Mouse (Mus musculus) forebrain, embryonic 13.5 days (tissue): ENCODE data around the gene Hsdl2. TPM values are rescaled to one million over a fixed set of nuclear protein-coding genes. Genes with fewer than 3 reads are reported as not detected.

Experiments
- ATAC-seq: fragments of 200-750 bp; cut with Nextera tagmentation; 2 replicates; pipeline ENCODE4 v1.8.0; 2017
- H3K27ac ChIP-seq: fragments of 300-500 bp; sonication (generic); 2 replicates; pipeline ENCODE4 v1.5.1; 2015; ENCODE audit warnings: inconsistent platforms, mild to moderate bottlenecking, moderate library complexity
- H3K27me3 ChIP-seq: fragments of 300-500 bp; sonication (generic); 2 replicates; pipeline ENCODE4 v1.6.1; 2015; ENCODE audit warnings: mild to moderate bottlenecking, inconsistent platforms
- H3K36me3 ChIP-seq: fragments of 300-500 bp; sonication (generic); 2 replicates; pipeline ENCODE4 v1.6.1; 2015; ENCODE audit warnings: mild to moderate bottlenecking, inconsistent platforms; ENCODE audit not compliant: poor library complexity, severe bottlenecking
- H3K4me1 ChIP-seq: fragments of 300-500 bp; sonication (generic); 2 replicates; pipeline ENCODE4 v1.6.1; 2015; ENCODE audit warnings: inconsistent platforms
- H3K4me2 ChIP-seq: fragments of 300-500 bp; sonication (generic); 2 replicates; pipeline ENCODE4 v1.6.1; 2015; ENCODE audit warnings: inconsistent platforms, mild to moderate bottlenecking, moderate library complexity
- H3K4me3 ChIP-seq: fragments of 300-500 bp; sonication (generic); 2 replicates; pipeline ENCODE4 v1.5.1; 2015; ENCODE audit warnings: mild to moderate bottlenecking, inconsistent platforms
- H3K9ac ChIP-seq: fragments of 300-500 bp; sonication (generic); 2 replicates; pipeline ENCODE4 v1.6.1; 2015; ENCODE audit warnings: mild to moderate bottlenecking, inconsistent platforms
- H3K9me3 ChIP-seq: fragments of 300-500 bp; sonication (generic); replicated peaks from 2 replicates; pipeline ENCODE4 v1.6.1; 2016; ENCODE audit warnings: inconsistent platforms
- WGBS: fragments of 180-500 bp; shearing (Covaris S2); methylation state at CpG from one replicate; pipeline ENCODE4 v1.1.7; 2015; 5-methylcytosine and 5-hydroxymethylcytosine counted together
- polyA plus RNA-seq: library from polyadenylated mRNA; unstranded; fragments of >200 nt; fragmentation: Nextera tagmentation; extraction: Ambion mirVana; gene quantifications from 2 replicates; pipeline ENCODE4 v1.2.1, GENCODE M21; 2015

Gene Hsdl2
- polyA plus RNA-seq, 1 experiment from 2014 or later: 24.0 TPM

DNA sequence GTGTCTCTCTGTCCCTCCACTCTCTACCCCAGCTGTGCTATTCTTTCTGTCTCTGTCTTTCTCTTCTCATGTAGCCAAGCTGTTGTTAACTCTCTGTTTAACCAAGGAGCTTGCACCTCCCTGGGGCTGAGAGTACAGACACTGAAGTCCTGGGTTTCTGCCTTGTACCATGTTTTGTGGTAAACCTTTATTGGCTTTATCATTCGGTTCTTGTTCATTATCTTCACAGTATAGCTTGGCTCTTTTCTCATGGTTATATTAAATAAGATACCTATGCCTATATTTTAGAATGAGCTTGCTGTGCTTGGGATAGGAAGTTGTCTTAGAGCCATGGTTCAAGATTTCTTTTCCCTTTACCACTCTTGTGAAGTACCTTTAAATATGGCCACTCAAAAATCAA is 53.2 kb downstream of the Hsdl2 start:
- 75% methylated on average over 1 of the region's 1 CpGs for WGBS
- peaks cover 15% of the 10 kb centered on the region for H3K4me1 ChIP-seq
- no peaks in the 10 kb centered on the region for H3K27me3 ChIP-seq
- H3K9ac ChIP-seq: no peak overlapping the region
- H3K9me3 ChIP-seq: no peaks in the 10 kb centered on the region
- H3K4me2 ChIP-seq: no peak overlapping the region
- no peaks in the 10 kb centered on the region for H3K36me3 ChIP-seq
- no peak for ATAC-seq
- H3K4me3 ChIP-seq: no peak overlapping the region
- H3K27ac ChIP-seq: no peak overlapping the region

DNA sequence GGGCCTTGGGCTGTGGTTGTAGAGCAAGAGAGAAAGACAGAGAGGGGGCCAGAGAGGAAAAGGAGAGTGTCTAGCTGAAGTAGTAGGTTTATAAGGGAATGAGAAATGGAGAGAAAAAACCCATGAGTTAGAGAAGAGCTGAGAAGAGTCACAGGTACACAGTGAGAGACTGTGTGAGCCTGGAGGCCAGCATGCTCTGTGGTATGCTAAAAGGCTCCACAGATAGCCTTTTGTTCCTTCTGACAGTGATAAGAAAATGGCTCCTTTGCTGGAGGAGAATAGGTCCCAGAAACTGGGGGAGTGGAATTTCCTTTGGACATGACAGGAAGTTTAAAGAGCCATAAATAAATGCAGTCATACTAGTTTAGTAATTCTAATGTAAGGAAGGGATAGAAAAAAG is 57.8 kb downstream of the Hsdl2 start:
- Histone ChIP-seq H3K4me2 (no peak overlapping the region), H3K4me3 (no peak overlapping the region), H3K9ac (no peak overlapping the region), H3K36me3 (no peaks in the 10 kb centered on the region), H3K9me3 (no peaks in the 10 kb centered on the region), H3K4me1 (peaks cover 15% of the 10 kb centered on the region), H3K27me3 (no peaks in the 10 kb centered on the region), H3K27ac (no peak overlapping the region)
- ATAC-seq: no peak

DNA sequence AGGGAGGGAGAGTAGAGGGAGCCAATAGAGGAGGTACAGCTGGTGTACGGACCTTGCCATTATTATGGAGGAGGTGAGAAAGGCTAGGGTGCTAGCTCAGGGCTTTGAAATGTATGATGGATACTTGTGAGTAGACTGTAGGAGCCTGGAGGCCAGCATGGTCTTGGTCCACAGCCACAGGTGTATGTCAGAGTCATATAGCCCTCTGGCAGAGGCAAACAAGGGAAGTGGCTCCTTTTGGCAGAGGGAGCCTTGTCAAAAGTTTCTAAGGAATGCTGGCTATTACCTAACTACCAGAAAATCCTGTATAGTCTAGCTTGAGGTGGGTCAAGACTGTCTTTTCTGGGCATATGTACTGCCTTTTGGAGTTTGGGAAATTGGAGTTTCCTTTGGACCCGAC is 59.4 kb downstream of the Hsdl2 start:
- Histone ChIP-seq H3K9me3 (no peaks in the 10 kb centered on the region), H3K9ac (no peak overlapping the region), H3K36me3 (no peaks in the 10 kb centered on the region), H3K4me2 (no peak overlapping the region), H3K4me3 (no peak overlapping the region), H3K4me1 (peaks cover 22% of the 10 kb centered on the region), H3K27ac (no peak overlapping the region), H3K27me3 (no peaks in the 10 kb centered on the region)
- no peak for ATAC-seq
- WGBS: 93% methylated on average over 2 of the region's 2 CpGs

DNA sequence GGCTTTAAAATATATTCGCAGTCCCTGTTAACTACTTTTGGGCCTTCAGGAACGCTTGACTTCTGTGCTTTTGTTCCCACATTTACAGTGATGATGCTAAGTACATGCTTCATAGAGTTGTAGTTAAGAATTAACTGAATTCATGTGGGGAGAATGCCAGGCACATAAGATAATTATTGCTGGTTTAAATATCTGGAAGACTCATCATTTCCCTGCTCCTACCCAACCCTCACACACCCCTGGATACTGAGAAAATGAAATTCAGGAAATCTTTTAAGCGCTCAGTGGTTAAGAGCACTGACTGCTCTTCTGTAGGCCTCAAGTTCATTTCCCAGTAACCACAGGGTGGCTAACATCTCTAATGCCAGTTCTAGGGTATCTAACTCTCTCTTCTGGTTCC is 60.7 kb downstream of the Hsdl2 start:
- H3K4me2 ChIP-seq: no peak overlapping the region
- ATAC-seq: no peak
- H3K27ac ChIP-seq: no peak overlapping the region
- no peaks in the 10 kb centered on the region for H3K9me3 ChIP-seq
- H3K4me1 ChIP-seq: peaks cover 22% of the 10 kb centered on the region
- H3K9ac ChIP-seq: no peak overlapping the region
- no peaks in the 10 kb centered on the region for H3K27me3 ChIP-seq
- 90% methylated on average over 3 of the region's 3 CpGs for WGBS
- no peak overlapping the region for H3K4me3 ChIP-seq
- H3K36me3 ChIP-seq: no peaks in the 10 kb centered on the region

DNA sequence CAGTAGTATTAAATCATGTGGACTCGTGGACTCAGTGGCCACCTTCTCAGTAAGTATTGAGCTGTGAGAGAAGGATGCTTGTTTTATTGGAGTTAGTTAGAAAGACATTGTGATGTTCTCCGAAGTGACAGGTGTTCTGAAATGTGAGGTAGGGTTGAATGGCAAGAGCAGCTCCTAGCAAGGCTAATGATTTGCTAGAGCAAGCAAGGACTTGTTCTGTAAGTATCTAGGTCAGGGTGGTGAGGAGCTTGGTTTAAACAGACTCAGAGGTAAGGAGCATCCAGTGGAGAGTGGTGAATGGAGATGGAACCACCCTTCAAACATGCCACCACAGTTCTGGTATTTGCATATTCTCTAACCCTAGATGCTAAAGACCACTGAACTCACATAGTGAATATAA is 61.3 kb downstream of the Hsdl2 start:
- ATAC-seq: no peak
- H3K27ac ChIP-seq: no peak overlapping the region
- H3K4me2 ChIP-seq: no peak overlapping the region
- H3K4me1 ChIP-seq: peaks cover 22% of the 10 kb centered on the region
- no peaks in the 10 kb centered on the region for H3K27me3 ChIP-seq
- 84% methylated on average over 2 of the region's 2 CpGs for WGBS
- no peak overlapping the region for H3K9ac ChIP-seq
- H3K9me3 ChIP-seq: no peaks in the 10 kb centered on the region
- H3K36me3 ChIP-seq: no peaks in the 10 kb centered on the region
- H3K4me3 ChIP-seq: no peak overlapping the region

DNA sequence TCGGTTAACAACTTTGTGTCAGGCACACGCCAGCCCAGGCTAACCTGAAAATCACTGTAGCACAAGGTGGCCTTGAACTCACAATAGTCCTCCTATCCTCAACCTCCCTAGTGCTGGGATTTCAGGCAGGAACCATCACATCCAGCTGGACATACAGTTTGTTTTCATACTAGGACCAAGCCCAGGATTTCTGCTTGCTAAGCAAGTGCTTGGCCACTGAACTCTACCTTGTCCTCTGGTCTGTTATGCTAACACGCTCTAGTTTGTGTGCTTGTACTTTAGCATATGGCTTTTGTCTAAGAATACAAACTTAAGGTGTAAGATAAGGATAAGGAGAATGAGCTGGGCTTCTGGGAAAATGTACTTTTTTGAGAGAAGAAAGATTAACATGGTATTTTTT is 63.1 kb downstream of the Hsdl2 start:
- 86% methylated on average over 3 of the region's 3 CpGs for WGBS
- Histone ChIP-seq H3K36me3 (no peaks in the 10 kb centered on the region), H3K27me3 (no peaks in the 10 kb centered on the region), H3K9ac (no peak overlapping the region), H3K4me2 (no peak overlapping the region), H3K4me3 (no peak overlapping the region), H3K4me1 (peaks cover 22% of the 10 kb centered on the region), H3K9me3 (no peaks in the 10 kb centered on the region), H3K27ac (0 out of 2 replicates have a peak overlapping the region, but pooled peaks have one; percentile 35)
- no peak for ATAC-seq

DNA sequence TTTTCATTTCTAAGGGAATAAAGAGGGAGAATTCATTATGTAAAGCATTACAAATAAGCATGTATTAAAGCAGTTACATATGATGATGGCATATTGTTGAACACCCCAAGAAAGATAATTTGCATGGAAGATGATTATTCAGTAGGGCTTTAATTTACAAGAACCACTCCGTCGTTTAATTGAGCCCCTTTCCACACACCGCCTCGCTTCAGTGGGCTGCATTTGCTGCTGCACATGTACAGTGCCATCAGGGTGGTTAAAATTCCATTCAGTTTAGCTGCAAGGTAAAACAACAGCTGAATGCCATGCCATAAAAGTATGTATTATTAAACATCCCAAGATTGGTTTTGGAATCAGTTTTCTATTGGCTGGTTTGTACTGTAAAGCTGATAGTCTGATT is 63.6 kb downstream of the Hsdl2 start:
- Histone ChIP-seq H3K4me3 (no peak overlapping the region), H3K27me3 (no peaks in the 10 kb centered on the region), H3K27ac (no peak overlapping the region), H3K36me3 (no peaks in the 10 kb centered on the region), H3K4me2 (no peak overlapping the region), H3K9ac (no peak overlapping the region), H3K4me1 (peaks cover 22% of the 10 kb centered on the region), H3K9me3 (no peaks in the 10 kb centered on the region)
- 44% methylated on average over 4 of the region's 4 CpGs for WGBS
- peak; percentile 81 for ATAC-seq

DNA sequence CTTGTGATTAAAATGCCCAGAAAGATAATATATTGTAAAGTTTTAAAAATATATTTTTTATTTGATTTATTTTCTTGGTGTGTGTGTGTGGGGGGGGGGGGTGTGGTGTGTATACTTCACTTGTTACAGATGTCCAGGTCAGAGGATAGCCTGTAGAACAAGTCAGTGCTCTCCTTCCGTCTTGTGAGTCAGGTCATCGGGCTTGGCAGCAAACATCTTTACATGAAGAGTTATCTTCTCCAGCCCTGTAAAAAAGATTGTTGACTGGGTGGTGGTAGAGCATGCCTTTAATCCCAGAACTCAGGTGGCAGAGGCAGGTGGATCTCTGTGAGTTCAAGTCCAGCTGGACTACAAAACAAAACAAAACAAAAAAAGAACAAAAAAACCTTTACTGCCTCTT is 64.2 kb downstream of the Hsdl2 start:
- H3K9me3 ChIP-seq: no peaks in the 10 kb centered on the region
- no peak overlapping the region for H3K4me2 ChIP-seq
- no peak for ATAC-seq
- H3K4me3 ChIP-seq: no peak overlapping the region
- no peaks in the 10 kb centered on the region for H3K36me3 ChIP-seq
- no peak overlapping the region for H3K9ac ChIP-seq
- H3K27me3 ChIP-seq: no peaks in the 10 kb centered on the region
- no peak overlapping the region for H3K27ac ChIP-seq
- WGBS: 98% methylated on average over 2 of the region's 2 CpGs
- peaks cover 22% of the 10 kb centered on the region for H3K4me1 ChIP-seq

DNA sequence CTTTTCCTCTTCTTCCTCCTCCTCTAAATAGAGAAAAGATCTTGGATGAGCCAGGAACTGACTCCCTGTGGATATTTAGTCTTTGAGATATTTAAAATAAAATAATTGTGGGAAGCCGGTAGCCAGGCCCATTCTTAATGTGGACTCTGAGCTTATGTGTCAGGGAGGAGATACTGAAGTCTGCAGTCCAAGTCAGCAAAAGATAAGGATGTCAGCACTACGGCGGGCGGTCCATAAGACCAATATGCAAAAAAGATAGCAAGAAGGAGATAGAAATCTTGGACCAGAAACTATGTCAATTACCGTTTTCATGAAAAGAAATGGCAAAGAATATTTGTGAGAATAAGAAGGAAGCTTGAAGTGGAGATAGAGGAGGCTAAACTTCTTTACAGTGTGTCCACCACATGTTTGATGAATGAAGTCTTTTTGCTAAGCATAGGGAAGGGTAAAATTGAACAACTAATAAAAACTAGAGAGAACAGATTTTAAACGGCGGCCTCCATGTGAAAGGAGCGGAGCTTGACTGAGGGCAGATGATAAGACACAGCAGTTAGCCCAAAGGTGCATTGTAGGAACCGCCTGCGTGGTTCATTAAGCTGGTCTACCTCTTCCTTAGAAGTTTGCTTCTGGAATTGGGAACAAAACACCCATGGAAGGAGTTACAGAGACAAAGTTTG is 64.8 kb downstream of the Hsdl2 start:
- Histone ChIP-seq H3K27me3 (no peaks in the 10 kb centered on the region), H3K27ac (no peak overlapping the region), H3K4me2 (no peak overlapping the region), H3K36me3 (no peaks in the 10 kb centered on the region), H3K4me1 (peaks cover 22% of the 10 kb centered on the region), H3K9ac (no peak overlapping the region), H3K4me3 (no peak overlapping the region), H3K9me3 (no peaks in the 10 kb centered on the region)
- ATAC-seq: no peak
- 96% methylated on average over 10 of the region's 10 CpGs for WGBS

DNA sequence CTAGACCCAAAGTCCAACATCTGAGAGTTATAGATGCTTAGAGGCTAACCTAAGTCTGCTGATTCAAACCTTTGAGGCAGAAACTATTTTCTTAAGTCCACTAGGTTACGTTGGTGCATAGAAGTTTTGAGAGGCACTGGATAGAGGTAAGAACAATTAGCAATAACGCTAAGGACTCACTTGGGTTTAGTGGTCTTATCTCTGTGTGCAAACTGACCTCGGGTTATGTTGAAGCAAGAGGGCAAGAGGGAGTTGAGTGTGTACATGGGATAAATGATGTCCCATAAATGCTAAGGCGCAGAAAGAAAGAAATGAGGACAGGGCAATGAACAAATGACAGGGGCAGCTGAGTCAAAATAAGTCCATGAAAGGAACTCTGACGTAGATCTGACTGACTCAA is 67.8 kb downstream of the Hsdl2 start:
- ATAC-seq: no peak
- Histone ChIP-seq H3K4me1 (peaks cover 7% of the 10 kb centered on the region), H3K4me3 (no peak overlapping the region), H3K9me3 (no peaks in the 10 kb centered on the region), H3K9ac (no peak overlapping the region), H3K27ac (no peak overlapping the region), H3K27me3 (no peaks in the 10 kb centered on the region), H3K36me3 (no peaks in the 10 kb centered on the region), H3K4me2 (no peak overlapping the region)
- 94% methylated on average over 5 of the region's 5 CpGs for WGBS

DNA sequence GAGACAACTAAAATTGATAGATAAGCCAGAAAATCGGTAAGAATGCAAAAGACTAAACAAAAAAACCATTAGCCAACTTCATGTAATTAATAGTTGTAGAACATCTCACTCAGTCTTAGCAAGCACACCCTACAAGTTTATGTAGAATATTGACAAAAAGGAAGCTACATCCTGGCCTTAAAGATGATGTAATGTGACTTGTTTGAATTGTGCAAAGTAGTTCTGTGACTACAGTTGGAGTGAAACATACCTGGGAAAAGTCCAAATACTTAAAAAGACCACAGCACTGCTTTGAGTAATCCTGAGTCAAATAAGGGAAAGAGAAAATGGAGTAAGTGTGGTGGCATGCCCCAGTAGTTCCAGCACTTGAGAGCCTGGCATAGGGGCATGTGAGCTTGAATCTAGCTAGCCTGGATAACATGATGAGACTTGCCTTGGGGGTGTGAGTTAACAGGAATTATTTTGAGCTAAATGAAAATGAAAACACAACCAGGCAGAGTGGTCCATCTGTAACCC is 70.9 kb downstream of the Hsdl2 start:
- no peaks in the 10 kb centered on the region for H3K36me3 ChIP-seq
- H3K9ac ChIP-seq: no peak overlapping the region
- H3K4me3 ChIP-seq: no peak overlapping the region
- peaks cover 5% of the 10 kb centered on the region; the same call in 1 of the 2 replicates for H3K4me1 ChIP-seq
- H3K9me3 ChIP-seq: no peaks in the 10 kb centered on the region
- no peak overlapping the region for H3K27ac ChIP-seq
- ATAC-seq: no peak
- H3K27me3 ChIP-seq: no peaks in the 10 kb centered on the region
- 90% methylated on average over 1 of the region's 1 CpGs for WGBS
- no peak overlapping the region for H3K4me2 ChIP-seq

DNA sequence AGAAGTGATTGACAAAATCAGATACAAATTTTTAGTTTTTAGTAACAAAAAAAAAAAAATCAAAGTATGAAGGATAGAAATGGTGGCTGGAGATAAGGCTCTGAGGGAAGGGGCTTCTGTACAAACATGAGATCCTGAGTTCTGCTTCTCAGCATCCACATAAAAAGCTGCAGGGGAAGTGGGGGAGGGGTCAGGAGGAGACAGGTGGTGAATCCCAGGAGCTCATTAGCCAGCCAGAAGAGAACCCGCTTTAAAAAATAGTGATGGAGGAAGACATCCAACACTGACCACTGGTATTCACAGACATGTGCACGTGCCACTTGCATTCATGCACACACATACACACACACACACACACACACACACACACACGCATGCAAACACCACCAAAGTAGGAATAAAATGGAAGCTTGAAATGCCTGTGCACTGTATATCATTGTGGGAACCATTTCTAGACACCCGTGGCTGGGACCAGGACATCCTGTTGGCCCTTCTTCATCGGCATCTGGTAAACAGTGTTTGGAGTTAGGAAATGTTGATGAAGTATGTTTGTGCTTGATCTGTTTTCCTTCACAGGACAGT is 74.8 kb downstream of the Hsdl2 start:
- H3K36me3 ChIP-seq: no peaks in the 10 kb centered on the region
- no peak overlapping the region for H3K4me2 ChIP-seq
- H3K9ac ChIP-seq: no peak overlapping the region
- no peaks in the 10 kb centered on the region for H3K9me3 ChIP-seq
- no peak overlapping the region for H3K27ac ChIP-seq
- H3K4me3 ChIP-seq: no peak overlapping the region
- 90% methylated on average over 5 of the region's 5 CpGs for WGBS
- no peak for ATAC-seq
- H3K27me3 ChIP-seq: no peaks in the 10 kb centered on the region
- H3K4me1 ChIP-seq: peaks cover 5% of the 10 kb centered on the region; the same call in 1 of the 2 replicates

DNA sequence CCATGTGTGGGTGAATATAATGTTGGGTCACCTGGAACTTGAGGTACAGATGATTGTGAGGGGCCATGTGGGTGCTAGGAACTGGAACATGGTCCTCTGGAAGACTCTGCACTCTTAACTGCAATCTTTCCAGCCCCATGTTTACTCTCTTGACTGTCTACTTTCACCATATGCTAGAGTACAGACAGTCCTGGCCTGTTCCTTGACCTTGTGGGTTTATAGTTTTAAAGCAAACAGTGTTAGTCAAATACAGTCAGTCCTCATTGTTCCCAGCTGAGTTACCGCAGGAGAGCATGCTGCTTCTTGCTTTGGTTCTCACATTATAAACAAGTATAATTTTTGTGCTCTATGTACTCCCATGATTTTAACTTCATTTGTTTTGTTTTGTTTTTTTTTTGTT is 80.8 kb downstream of the Hsdl2 start:
- 0 out of 2 replicates have a peak, but pooled peaks cover 5% of the 10 kb centered on the region for H3K36me3 ChIP-seq
- no peaks in the 10 kb centered on the region; the same call in 1 of the 2 replicates for H3K4me1 ChIP-seq
- no peaks in the 10 kb centered on the region for H3K27me3 ChIP-seq
- H3K4me2 ChIP-seq: no peak overlapping the region
- H3K9me3 ChIP-seq: no peaks in the 10 kb centered on the region
- no peak overlapping the region for H3K9ac ChIP-seq
- WGBS: 90% methylated on average over 1 of the region's 1 CpGs
- no peak overlapping the region for H3K27ac ChIP-seq
- H3K4me3 ChIP-seq: no peak overlapping the region
- no peak for ATAC-seq
